Mouse (Mus musculus) midbrain, embryonic 15.5 days (tissue): ENCODE data around the gene Zfp683. TPM values are rescaled to one million over a fixed set of nuclear protein-coding genes. Genes with fewer than 3 reads are reported as not detected.

ENCODE experiments used
- ATAC-seq: fragments of 200-750 bp; cut with Nextera tagmentation; replicated peaks from 2 replicates; pipeline ENCODE4 v1.8.0; 2017; ENCODE audit warnings: moderate TSS enrichment
- H3K27ac ChIP-seq: fragments of 300-500 bp; sonication (generic); 2 replicates; pipeline ENCODE4 v1.5.1; 2015; ENCODE audit warnings: mild to moderate bottlenecking, inconsistent platforms
- H3K27me3 ChIP-seq: fragments of 300-500 bp; sonication (generic); replicated peaks from 2 replicates; pipeline ENCODE4 v1.6.1; 2015; ENCODE audit warnings: inconsistent platforms
- H3K36me3 ChIP-seq: fragments of 300-500 bp; sonication (generic); replicated peaks from 2 replicates; pipeline ENCODE4 v1.6.1; 2015; ENCODE audit warnings: inconsistent platforms
- H3K4me1 ChIP-seq: fragments of 300-500 bp; sonication (generic); 2 replicates; pipeline ENCODE4 v1.6.1; 2015; ENCODE audit warnings: inconsistent platforms
- H3K4me2 ChIP-seq: fragments of 300-500 bp; sonication (generic); 2 replicates; pipeline ENCODE4 v1.6.1; 2015; ENCODE audit warnings: inconsistent platforms, mild to moderate bottlenecking, moderate library complexity
- H3K4me3 ChIP-seq: fragments of 300-500 bp; sonication (generic); 2 replicates; pipeline ENCODE4 v1.5.1; 2015; ENCODE audit warnings: mild to moderate bottlenecking, inconsistent platforms
- H3K9ac ChIP-seq: fragments of 300-500 bp; sonication (generic); 2 replicates; pipeline ENCODE4 v1.6.1; 2015; ENCODE audit warnings: mild to moderate bottlenecking, inconsistent platforms
- H3K9me3 ChIP-seq: fragments of 300-500 bp; sonication (generic); 2 replicates; pipeline ENCODE4 v1.6.1; 2016; ENCODE audit warnings: inconsistent platforms
- WGBS: fragments of 180-500 bp; shearing (Covaris S2); methylation state at CpG from one replicate; pipeline ENCODE4 v1.1.7; 2015; ENCODE audit warnings: mixed read lengths; 5-methylcytosine and 5-hydroxymethylcytosine counted together
- polyA plus RNA-seq: library from polyadenylated mRNA; unstranded; fragments of >200 nt; fragmentation: Nextera tagmentation; extraction: Ambion mirVana; gene quantifications from 2 replicates; pipeline ENCODE4 v1.2.1, GENCODE M21; 2015

Gene Zfp683
- polyA plus RNA-seq: not detected in 2 replicates

DNA sequence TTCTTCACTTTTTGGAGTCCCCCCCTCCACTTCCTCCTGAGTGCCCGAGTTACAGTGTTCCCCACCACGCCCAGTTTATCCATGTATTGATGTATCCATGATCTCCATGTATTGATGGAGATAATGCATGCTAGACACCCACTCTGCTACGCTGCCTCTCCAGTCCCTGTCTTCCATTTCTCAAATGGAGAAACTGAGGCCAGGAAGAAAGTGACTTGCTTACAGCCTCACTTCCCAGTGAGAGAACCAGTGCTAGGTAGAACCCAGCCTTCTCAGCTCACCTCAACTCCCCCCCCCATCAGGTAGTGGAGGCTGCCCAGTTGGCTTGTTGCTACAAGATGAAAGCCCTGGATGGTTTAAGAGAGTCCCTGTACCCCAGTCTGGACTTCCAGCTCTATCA is at the start of gene Zfp683:
Zfp683 (plus strand) TSS at position 301 of the 400 bp plus-strand sequence.
- no peaks in the 10 kb centered on the region for H3K9me3 ChIP-seq
- H3K9ac ChIP-seq: no peak within 1 kb of the TSS
- H3K36me3 ChIP-seq: no peaks in the 10 kb centered on the region
- no peak within 1 kb of the TSS for H3K4me2 ChIP-seq
- ATAC-seq: no peak
- no peaks in the 10 kb centered on the region for H3K27me3 ChIP-seq
- 94% methylated on average over 3 of the region's 3 CpGs for whole genome bisulfite sequencing
- H3K4me1 ChIP-seq: peaks cover 5% of the 10 kb centered on the region; the same call in 1 of the 2 replicates
- H3K4me3 ChIP-seq: no peak within 1 kb of the TSS
- no peak within 1 kb of the TSS for H3K27ac ChIP-seq

DNA sequence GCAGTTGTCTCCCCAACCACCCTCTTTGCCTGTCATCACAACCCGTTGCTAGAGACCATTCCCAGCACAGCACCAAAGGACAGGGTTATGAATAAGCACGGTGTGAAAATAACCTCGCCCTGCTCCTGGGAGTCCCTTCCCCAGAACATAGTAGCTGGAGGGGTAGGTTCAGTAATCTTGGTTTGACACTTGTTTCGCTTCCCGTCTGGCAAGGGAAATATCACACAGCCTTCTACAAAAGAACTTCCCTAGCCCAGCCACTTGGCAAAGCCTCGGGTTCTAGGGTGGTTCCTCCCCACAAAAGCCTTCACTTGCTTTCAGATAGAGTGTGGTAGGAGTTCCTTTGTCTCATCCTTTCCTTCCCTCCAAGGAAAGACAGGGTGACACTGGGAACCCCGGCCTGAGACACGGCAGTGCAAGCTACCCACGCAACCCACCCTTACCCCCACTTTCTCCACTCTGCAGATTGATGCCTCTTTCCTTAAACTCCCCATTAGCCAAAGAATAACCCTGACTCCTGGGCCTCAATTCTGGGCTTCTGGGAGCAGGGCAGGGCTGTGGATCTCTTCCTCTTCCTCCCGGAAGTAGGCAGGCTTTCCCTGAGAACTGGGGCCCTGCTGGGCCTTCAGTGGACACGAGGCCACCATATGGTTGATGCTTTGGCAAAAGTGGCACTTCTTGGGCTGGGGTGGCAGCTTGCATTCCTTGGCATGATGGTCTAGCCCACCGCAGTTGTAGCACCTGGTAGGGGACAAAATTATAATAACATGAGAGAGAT is 47.9 kb upstream of the Zfp683 start:
- H3K9me3 ChIP-seq: no peaks in the 10 kb centered on the region
- H3K4me2 ChIP-seq: no peak overlapping the region
- H3K4me3 ChIP-seq: no peak overlapping the region
- H3K27me3 ChIP-seq: no peaks in the 10 kb centered on the region
- H3K36me3 ChIP-seq: no peaks in the 10 kb centered on the region
- WGBS: 69% methylated on average over 12 of the region's 12 CpGs
- H3K4me1 ChIP-seq: no peaks in the 10 kb centered on the region
- no peak for ATAC-seq
- no peak overlapping the region for H3K27ac ChIP-seq
- H3K9ac ChIP-seq: no peak overlapping the region

DNA sequence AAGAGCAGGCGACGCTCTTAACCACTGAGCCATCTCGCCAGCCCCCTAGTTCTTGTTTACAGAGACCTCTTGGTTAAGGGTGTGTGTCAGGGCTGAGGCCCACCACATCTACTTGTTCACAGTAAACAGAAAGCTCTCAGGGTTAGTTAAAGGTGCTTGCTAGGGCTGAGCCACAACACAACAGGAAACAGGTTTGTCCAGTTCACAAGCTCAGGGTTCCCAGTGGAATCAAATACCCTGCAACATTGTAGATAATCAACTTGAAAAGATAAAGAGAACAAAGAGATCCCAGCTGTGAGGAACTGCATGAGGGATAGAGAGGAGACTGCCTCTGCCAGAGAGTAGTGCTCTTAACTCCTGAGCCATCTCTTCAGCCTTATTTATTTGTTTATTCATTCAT is 46.8 kb upstream of the Zfp683 start:
- H3K9me3 ChIP-seq: no peaks in the 10 kb centered on the region
- no peak overlapping the region for H3K4me3 ChIP-seq
- H3K27ac ChIP-seq: no peak overlapping the region
- H3K9ac ChIP-seq: no peak overlapping the region
- WGBS: 89% methylated on average over 3 of the region's 3 CpGs
- no peaks in the 10 kb centered on the region for H3K36me3 ChIP-seq
- no peak overlapping the region for H3K4me2 ChIP-seq
- H3K27me3 ChIP-seq: no peaks in the 10 kb centered on the region
- no peak for ATAC-seq
- H3K4me1 ChIP-seq: no peaks in the 10 kb centered on the region

DNA sequence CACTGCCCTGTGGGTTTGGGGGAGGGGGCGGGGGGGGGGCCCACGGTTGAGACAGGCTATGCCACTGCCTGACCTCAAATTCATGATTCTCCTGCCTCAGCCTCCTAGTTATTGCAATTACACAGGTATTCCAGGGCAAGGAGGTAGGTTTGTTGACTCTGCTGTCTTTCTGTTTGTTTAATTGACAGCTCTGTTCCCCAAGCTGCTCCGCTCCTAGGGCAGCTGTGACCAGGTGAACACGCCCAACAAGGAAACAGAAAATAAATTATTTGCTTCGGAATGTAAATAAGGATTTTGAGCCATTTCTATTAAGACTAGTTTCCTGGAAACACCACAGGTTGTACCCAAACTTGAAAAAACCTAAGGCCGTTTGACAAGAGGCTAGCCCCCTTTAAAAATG is 43.9 kb upstream of the Zfp683 start:
- H3K27ac ChIP-seq: no peak overlapping the region
- no peaks in the 10 kb centered on the region for H3K9me3 ChIP-seq
- H3K9ac ChIP-seq: no peak overlapping the region
- ATAC-seq: no peak
- H3K27me3 ChIP-seq: no peaks in the 10 kb centered on the region
- no peak overlapping the region for H3K4me3 ChIP-seq
- WGBS: 61% methylated on average over 6 of the region's 6 CpGs
- no peak overlapping the region for H3K4me2 ChIP-seq
- H3K4me1 ChIP-seq: no peaks in the 10 kb centered on the region
- H3K36me3 ChIP-seq: no peaks in the 10 kb centered on the region

DNA sequence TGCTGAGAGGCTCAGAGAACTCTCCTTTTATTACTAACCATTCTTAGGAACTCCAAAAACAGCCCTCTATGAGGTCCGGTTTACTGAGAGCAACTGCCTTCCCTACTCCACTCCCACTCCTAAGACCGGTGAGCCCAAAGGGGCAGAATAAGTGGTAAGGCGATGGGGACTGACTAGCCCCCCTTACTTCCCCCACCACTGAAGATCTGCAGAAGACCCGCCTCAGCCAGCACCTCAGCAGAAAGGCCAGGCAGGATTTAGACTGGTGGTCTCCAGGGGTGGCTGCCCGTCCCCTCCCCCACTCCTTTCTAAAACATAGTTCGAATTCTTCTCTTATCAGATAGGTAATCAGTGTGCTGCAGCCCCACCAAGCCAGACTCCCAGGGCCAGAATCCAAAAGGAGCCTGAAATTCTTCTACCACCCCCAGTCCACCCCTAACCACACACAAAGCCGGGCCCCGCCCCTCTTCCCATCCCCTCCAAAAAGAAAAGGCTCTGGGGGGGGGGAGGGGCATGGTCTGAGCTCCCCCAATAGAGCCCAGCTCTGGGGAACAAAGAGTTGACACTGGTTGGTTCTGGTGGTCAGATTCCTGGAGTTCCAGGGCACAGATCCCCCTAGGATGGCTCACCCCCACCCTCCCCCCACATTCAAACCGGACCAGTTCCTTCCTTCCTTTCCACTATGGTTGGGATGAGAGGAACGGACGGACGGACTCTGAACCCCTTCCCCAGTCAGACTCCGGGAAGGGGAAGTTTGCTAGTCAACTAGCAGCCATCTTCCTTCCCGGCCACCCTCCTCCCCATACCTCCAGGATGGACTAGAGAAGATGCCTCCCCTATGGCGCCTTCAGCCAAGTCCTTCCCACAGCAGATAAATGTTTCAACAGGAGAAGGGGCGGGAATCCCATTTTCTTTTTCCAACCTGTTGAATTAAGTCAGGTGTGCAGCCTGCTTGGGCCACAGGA is 41.9 kb upstream of the Zfp683 start:
- Histone ChIP-seq H3K4me1 (peaks cover 4% of the 10 kb centered on the region; the same call in 1 of the 2 replicates), H3K27ac (no peak overlapping the region), H3K9ac (no peak overlapping the region), H3K36me3 (no peaks in the 10 kb centered on the region), H3K4me2 (no peak overlapping the region), H3K9me3 (no peaks in the 10 kb centered on the region), H3K4me3 (no peak overlapping the region), H3K27me3 (no peaks in the 10 kb centered on the region)
- WGBS: 3% methylated on average over 16 of the region's 16 CpGs
- ATAC-seq: no peak

DNA sequence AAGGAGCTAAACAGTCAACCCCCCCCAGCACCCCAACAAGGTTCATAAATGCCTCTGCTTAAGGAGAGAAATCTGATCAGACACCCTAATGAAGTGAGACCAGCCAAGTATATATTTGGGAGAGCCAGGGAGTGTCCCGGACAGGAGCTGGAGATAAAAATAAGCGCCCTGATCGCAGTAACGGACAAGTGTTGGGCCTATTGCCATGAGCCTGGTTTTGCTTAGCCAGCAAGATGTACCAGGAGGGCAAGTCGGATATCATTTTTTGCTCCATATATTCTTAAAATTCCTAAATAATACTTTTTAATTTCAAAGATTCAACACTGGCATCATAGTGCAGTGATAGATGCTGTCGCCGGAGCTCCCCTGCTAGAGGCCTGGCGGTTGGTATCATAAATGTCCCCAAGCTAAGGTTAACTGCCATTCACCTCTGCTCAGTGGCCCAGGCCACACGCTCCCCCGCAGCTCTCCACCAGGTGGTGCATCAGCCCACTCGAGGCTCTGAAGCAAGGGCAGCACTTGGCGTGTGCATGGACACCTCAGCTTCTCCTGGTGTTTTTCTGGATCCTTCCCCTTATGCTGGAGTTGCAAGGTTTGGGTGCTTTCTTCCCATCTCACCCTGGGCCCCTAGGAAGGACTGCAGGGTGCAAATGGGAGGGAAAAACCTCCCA is 40.6 kb upstream of the Zfp683 start:
- Histone ChIP-seq H3K27ac (no peak overlapping the region), H3K9me3 (no peaks in the 10 kb centered on the region), H3K4me1 (peaks cover 17% of the 10 kb centered on the region), H3K36me3 (no peaks in the 10 kb centered on the region), H3K9ac (no peak overlapping the region), H3K4me2 (no peak overlapping the region), H3K27me3 (0 out of 2 replicates have a peak, but pooled peaks cover 6% of the 10 kb centered on the region), H3K4me3 (no peak overlapping the region)
- 45% methylated on average over 12 of the region's 12 CpGs for WGBS
- no peak for ATAC-seq

DNA sequence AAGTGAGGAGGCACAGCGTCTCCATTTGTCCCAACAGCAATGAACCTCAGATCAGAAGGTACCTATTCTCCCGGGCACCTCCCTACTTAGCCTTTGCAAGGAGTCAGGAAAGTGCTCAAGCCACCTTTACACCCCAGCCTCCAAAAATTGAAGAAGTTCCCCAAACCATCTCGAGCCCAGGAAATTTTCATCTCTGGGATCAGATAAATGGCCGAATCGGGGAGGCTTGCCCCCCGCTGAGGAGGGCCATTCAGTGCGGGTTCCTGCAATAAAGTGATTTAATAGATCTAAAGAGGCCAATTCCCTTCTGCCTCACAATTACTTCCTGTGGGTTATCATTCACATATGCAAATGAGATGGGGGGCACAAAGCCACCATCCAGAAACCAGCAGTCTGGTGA is 37.4 kb upstream of the Zfp683 start:
- H3K27ac ChIP-seq: no peak overlapping the region
- no peaks in the 10 kb centered on the region for H3K9me3 ChIP-seq
- no peak overlapping the region for H3K9ac ChIP-seq
- no peak overlapping the region for H3K4me2 ChIP-seq
- H3K36me3 ChIP-seq: no peaks in the 10 kb centered on the region
- H3K4me3 ChIP-seq: no peak overlapping the region
- H3K27me3 ChIP-seq: peaks cover 11% of the 10 kb centered on the region; the same call in 1 of the 2 replicates
- H3K4me1 ChIP-seq: peaks cover 38% of the 10 kb centered on the region
- WGBS: 5% methylated on average over 7 of the region's 7 CpGs
- ATAC-seq: no peak

DNA sequence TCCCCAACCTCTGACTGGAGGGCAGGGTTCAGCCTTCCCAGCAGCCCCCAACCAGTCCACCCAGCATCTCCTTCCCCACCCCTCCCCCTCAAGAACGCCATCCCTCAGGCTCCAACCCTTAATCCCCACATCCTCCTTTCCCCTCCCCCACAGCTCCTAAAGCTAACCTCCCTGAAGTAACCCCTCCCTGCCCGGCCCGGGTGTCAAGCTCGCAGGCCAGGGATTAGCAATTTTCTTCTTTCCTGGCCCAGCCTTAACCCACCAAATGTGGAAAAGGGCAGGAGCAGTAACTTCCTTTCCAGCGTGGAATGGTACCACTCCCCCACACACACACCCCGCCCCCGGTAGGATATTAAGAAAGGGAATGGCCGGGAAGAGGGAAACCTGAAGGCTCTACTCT is 36.9 kb upstream of the Zfp683 start:
- no peak overlapping the region for H3K9ac ChIP-seq
- 2% methylated on average over 8 of the region's 8 CpGs for WGBS
- no peaks in the 10 kb centered on the region for H3K36me3 ChIP-seq
- 0 out of 2 replicates have a peak overlapping the region, but pooled peaks have one; percentile 37 for H3K4me3 ChIP-seq
- H3K27me3 ChIP-seq: peaks cover 11% of the 10 kb centered on the region; the same call in 1 of the 2 replicates
- no peaks in the 10 kb centered on the region for H3K9me3 ChIP-seq
- no peak for ATAC-seq
- peak overlapping the region; percentile 63 for H3K4me2 ChIP-seq
- peaks cover 38% of the 10 kb centered on the region for H3K4me1 ChIP-seq
- H3K27ac ChIP-seq: no peak overlapping the region

DNA sequence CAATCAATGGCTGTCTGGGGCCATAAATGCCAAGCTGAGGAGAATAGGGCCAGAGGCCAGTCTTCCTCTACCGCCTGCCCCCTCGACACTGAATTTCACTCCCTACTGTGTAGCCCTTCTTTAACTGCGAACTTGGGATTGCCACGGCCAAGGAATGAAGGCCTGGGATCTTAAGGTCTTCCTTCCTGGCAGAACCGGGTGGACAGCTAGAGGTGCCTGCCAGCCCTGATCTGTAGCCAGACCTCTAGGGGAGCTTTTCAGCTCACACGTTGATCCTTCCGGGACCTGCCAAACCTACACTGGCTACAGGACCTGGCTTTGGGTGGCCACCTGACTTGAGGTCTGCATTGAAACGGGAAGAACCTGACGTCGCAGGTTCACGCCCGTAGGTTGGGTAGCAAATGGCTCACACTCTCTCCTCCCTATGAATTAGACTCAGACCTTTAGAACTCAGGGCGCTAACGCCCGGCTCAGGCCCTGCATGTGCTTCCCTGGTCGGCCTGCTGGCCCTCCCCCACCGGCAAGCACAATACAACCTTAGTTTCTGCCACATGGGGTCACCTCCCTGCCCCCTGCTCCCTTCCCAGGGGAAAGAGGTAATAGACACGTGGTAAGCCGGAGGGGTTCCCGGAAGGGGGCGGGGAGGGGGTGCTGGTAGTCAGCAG is 36.3 kb upstream of the Zfp683 start:
- 3% methylated on average over 21 of the region's 21 CpGs for WGBS
- Histone ChIP-seq H3K27ac (no peak overlapping the region), H3K36me3 (no peaks in the 10 kb centered on the region), H3K4me1 (peaks cover 38% of the 10 kb centered on the region), H3K9me3 (no peaks in the 10 kb centered on the region), H3K9ac (no peak overlapping the region), H3K27me3 (peaks cover 11% of the 10 kb centered on the region; the same call in 1 of the 2 replicates), H3K4me3 (peak overlapping the region; percentile 37), H3K4me2 (peak overlapping the region; percentile 63)
- ATAC-seq: no peak

DNA sequence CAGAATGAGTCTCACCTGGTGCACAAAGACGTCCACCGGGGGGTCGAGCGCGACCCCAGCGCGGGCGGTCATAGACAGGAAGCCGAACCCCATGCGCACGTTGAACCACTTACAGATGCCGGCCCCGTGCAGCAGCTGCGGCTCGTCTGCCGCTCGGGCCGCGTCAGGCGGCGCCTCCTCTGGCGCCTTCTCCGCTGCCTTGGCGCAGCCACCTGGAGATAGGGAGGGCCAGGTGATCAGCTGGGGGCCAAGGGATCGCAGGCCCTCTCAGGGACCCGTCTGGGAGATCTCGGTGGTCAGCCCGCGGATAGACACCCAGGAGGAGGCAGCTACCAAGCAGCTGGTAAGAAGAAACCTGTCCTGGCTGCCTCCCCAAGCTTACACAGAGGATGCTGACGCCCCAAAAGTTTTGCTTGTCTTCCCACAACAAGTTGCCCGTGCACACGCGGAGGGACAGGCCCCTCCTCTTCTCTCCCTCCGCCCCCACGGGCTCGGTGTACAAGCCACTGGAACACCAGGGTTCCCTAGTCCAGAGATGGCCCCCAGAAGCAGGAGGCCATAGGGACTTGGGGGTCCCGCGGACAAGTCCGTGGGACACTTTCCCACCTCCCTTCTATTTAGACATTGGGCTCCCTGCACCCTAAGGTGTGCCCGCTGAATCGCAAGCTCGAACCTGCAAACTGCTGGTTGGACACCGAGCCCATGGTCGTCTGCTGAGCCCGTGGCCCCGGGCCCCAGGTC is 35.4 kb upstream of the Zfp683 start:
- ATAC-seq: no peak
- Histone ChIP-seq H3K4me2 (peak overlapping the region; percentile 63), H3K9me3 (no peaks in the 10 kb centered on the region), H3K27ac (no peak overlapping the region), H3K9ac (peak overlapping the region; percentile 30; the same call in 1 of the 2 replicates), H3K4me1 (peaks cover 38% of the 10 kb centered on the region), H3K36me3 (no peaks in the 10 kb centered on the region), H3K27me3 (peaks cover 11% of the 10 kb centered on the region; the same call in 1 of the 2 replicates), H3K4me3 (peak overlapping the region; percentile 37)
- WGBS: under 1% methylated on average over 45 of the region's 46 CpGs

DNA sequence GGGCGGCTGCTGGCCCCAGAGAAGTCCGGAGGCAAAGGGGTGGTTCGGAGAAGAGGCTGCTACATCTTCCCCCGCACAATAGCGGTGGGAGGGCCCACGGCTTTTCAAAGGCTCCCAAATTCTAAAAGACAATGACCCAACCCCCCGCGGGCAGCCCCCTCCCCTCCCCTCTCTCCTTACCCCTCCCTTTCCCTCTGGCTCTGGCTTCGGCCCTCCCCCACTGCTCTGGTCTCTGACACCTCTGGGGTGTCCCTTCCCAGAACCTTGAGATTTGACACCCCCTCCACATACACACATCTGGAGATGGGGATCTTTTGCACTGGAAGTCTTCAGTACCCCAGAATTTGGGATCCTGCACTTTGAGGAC is 34.9 kb upstream of the Zfp683 start, which contains the start of gene Lin28a:
Lin28a (minus strand) TSS at position 63 of the 367 bp plus-strand sequence.
- Histone ChIP-seq H3K27ac (peak within 1 kb of the TSS; percentile 60), H3K36me3 (no peaks in the 10 kb centered on the region), H3K4me3 (peak within 1 kb of the TSS; percentile 37), H3K4me2 (peak within 1 kb of the TSS; percentile 63), H3K27me3 (peaks cover 11% of the 10 kb centered on the region; the same call in 1 of the 2 replicates), H3K4me1 (peaks cover 38% of the 10 kb centered on the region), H3K9me3 (no peaks in the 10 kb centered on the region), H3K9ac (peak within 1 kb of the TSS; percentile 30)
- 0% methylated on average over 9 of the region's 9 CpGs for WGBS
- ATAC-seq: 0 out of 2 replicates have a peak, but pooled peaks have one; percentile 42
